Mouse (Mus musculus) embryonic stem cell, embryonic (primary cell): Measurements from ENCODE around the gene Zfyve21.

Source experiments
- CTCF ChIA-PET, 4 experiments: fragments of 300-600 bp in 2 of 4; fragments of 350-600 bp in 2 of 4; sonication (Branson Sonifier 250); formaldehyde crosslinking; loops; one replicate each; lab custom pipeline; 2022; ENCODE audit warnings: inconsistent platforms in 2 of 4; lab: Charles Lee
- POLR2A ChIA-PET, 4 experiments: fragments of 300-600 bp in 2 of 4; fragments of 350-600 bp in 2 of 4; sonication (Branson Sonifier 250); formaldehyde crosslinking; loops; one replicate each; lab custom pipeline; 2022; ENCODE audit warnings: antibody characterized with exemption in 4 of 4, inconsistent platforms in 1 of 4; lab: Charles Lee

Zfyve21 gene

GRCm38 (mm10) chr12:111791474-111792104, 22.4 kb upstream of the Zfyve21 start:
- POLR2A ChIA-PET = interaction anchor here in 2 of 4 experiments (1.9 to 6.5 kb wide), 4 partner anchors 10 to 26 kb away, joined by 6 to 32 read pairs (median 16); partner anchors contain the start of genes Xrcc3 (in 1 of the 2) and Zfyve21 (in 1 of the 2)
- CTCF ChIA-PET = interaction anchor here in 1 of 4 experiments (0.5 to 0.6 kb wide), 2 partner anchors 19 to 1138 kb away, joined by 3 read pairs; partner anchors contain the start of gene Jag2

- ChIA-PET CTCF (interaction anchor here in 1 of 4 experiments (0.5 to 1.1 kb wide), 3 partner anchors 14 to 77 kb away, joined by 4 read pairs; no protein-coding TSS in a partner anchor), POLR2A (interaction anchor here in 3 of 4 experiments (0.6 to 14.5 kb wide), 13 partner anchors 8 to 646 kb away, joined by 3 to 179 read pairs (median 8); partner anchors contain the start of genes Xrcc3 (in 1 of the 3) and Zfyve21 (in 1 of the 3))
Measured at GRCm38 (mm10) chr12:111794102-111794501, 19.9 kb upstream of the Zfyve21 start.

DNA sequence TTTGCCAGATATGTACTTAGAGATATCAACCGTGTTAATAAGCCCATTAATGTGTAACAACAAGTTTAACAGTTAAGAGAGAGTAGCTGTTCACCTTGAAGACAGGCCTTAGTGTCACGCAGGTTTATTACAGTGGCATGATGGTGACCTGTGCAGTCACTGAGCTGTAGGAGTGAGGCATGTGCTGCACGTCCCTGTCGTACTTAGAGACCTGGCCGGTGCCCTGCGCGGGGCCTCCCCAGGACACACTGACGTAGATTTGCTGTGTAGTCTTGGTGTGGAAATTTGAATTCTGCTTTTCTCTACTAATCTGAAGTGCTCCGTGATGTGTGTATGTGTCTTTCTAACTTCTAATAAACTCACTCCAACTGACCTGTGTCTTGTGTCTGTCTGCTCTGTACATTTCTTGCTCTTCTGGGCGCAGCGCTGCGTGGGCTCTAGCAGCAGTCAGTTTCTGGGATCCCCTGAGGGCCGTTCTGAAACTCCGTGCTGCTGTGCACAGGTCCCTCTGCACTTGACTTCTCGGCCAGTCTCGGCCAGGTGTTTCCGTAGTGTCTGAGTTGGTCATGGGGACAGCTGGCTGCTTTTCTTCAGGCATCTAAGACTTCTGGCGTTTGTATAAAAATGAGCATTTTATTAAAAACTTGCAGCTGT, 19.3 kb upstream of the Zfyve21 start:
- CTCF ChIA-PET = interaction anchor here in 2 of 4 experiments (0.5 to 1.1 kb wide), 4 partner anchors 15 to 62 kb away, joined by 4 read pairs; no protein-coding TSS in a partner anchor
- POLR2A ChIA-PET = interaction anchor here in 2 of 4 experiments (0.8 to 14.5 kb wide), 15 partner anchors 7 to 255 kb away, joined by 3 to 179 read pairs (median 8); partner anchors contain the start of genes Mark3 (in 1 of the 2), Xrcc3 (in 1 of the 2) and Zfyve21 (in 1 of the 2)

- CTCF ChIA-PET = interaction anchor here in 2 of 4 experiments (0.5 to 1.1 kb wide), 3 partner anchors 16 to 56 kb away, joined by 4 read pairs; no protein-coding TSS in a partner anchor
- POLR2A ChIA-PET = interaction anchor here in 3 of 4 experiments (0.7 to 14.5 kb wide), 20 partner anchors 7 to 255 kb away, joined by 3 to 179 read pairs (median 4); partner anchors contain the start of genes Xrcc3 (in 3 of the 3), Zfyve21 (in 3 of the 3), Klc1 (in 1 of the 3) and Mark3 (in 1 of the 3)
Measured at GRCm38 (mm10) chr12:111795180-111795895, 18.6 kb upstream of the Zfyve21 start.

- CTCF ChIA-PET = interaction anchor here in 2 of 4 experiments (0.7 to 1.0 kb wide), 3 partner anchors 18 to 170 kb away, joined by 3 to 4 read pairs (median 3); no protein-coding TSS in a partner anchor
Measured at GRCm38 (mm10) chr12:111797251-111797650, 16.7 kb upstream of the Zfyve21 start.

GRCm38 (mm10) chr12:111798493-111798892, 15.5 kb upstream of the Zfyve21 start:
- ChIA-PET CTCF (no interaction called here), POLR2A (interaction anchor here in 2 of 4 experiments (1.0 to 14.5 kb wide), 9 partner anchors 9 to 126 kb away, joined by 4 to 179 read pairs (median 10); partner anchors contain the start of genes Xrcc3 (in 2 of the 2), Zfyve21 (in 2 of the 2) and Ckb (in 1 of the 2))

More at GRCm38 (mm10) chr12:111797251-111797650, 16.7 kb upstream of the Zfyve21 start:
- POLR2A ChIA-PET = interaction anchor here in 2 of 4 experiments (0.5 to 14.5 kb wide), 16 partner anchors 7 to 588 kb away, joined by 3 to 179 read pairs (median 4); partner anchors contain the start of genes Xrcc3 (in 2 of the 2) and Zfyve21 (in 2 of the 2)

GRCm38 (mm10) chr12:111800459-111801183, 13.3 kb upstream of the Zfyve21 start:
- CTCF ChIA-PET = interaction anchor here in 2 of 4 experiments (0.6 to 1.4 kb wide), 4 partner anchors 21 to 87 kb away, joined by 3 to 6 read pairs (median 4); no protein-coding TSS in a partner anchor
- POLR2A ChIA-PET = interaction anchor here in 3 of 4 experiments (0.7 to 14.5 kb wide), 17 partner anchors 8 to 208 kb away, joined by 3 to 179 read pairs (median 4); partner anchors contain the start of genes Xrcc3 (in 3 of the 3) and Zfyve21 (in 3 of the 3)

DNA sequence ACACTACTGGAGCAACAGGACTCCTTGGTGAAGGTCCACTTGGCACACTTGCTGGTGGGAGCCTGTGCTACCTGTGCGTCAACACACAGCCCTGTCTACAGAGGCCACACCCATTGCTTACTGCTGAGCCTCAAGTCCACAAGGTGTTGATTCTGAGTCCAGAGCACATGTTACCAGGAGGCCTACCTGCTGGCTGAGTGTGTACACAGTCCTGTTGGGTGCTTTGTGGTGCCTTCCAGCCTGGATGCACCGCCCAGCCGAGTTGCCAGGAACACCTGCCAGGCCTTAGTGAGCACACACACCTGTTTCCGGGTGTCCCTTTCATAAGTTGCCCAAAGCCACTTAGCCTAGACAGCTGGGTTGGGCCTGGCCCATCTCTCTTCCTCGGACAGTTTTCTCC, 10.4 kb upstream of the Zfyve21 start:
- ChIA-PET POLR2A (interaction anchor here in 2 of 4 experiments (1.3 to 14.5 kb wide), 8 partner anchors 9 to 132 kb away, joined by 3 to 179 read pairs (median 8); partner anchors contain the start of genes Xrcc3 (in 2 of the 2), Zfyve21 (in 2 of the 2) and Ckb (in 1 of the 2)), CTCF (no interaction called here)

GRCm38 (mm10) chr12:111808775-111809174, 5.2 kb upstream of the Zfyve21 start:
- ChIA-PET POLR2A (interaction anchor here in 3 of 4 experiments (1.1 to 3.5 kb wide), 12 partner anchors 9 to 142 kb away, joined by 3 to 27 read pairs (median 4); partner anchors contain the start of gene Ckb (in 1 of the 3)), CTCF (interaction anchor here in 1 of 4 experiments (0.9 kb wide), 1 partner anchor 76 kb away, joined by 3 read pairs; no protein-coding TSS in a partner anchor)

- CTCF ChIA-PET = interaction anchor here in 1 of 4 experiments (0.6 to 0.9 kb wide), 3 partner anchors 77 to 304 kb away, joined by 3 read pairs; no protein-coding TSS in a partner anchor
- POLR2A ChIA-PET = interaction anchor here in 3 of 4 experiments (0.5 to 3.5 kb wide), 19 partner anchors 9 to 205 kb away, joined by 3 to 27 read pairs (median 3); partner anchors contain the start of gene Ckb (in 1 of the 3)
Measured at GRCm38 (mm10) chr12:111809762-111810161, 4.2 kb upstream of the Zfyve21 start.

DNA sequence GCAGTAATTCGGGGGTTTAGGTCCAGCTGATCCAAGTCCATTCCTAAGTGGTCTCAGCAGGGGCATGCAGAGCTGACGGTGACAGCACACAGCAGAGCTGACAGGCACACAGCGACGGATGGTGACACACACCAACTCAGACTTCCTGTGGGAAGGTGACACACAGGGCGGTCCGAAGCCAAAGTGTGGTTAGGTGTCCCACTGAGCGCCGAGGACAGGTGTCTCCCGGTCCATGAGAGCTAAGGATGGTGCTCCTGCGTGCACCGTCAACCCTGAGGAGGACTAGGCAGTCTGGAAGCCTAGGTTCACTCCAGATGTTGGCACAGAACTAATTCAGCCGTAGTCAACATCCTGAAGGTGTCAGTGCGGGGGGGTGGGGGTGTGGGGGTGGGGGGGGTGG, 1.9 kb upstream of the Zfyve21 start:
- ChIA-PET POLR2A (interaction anchor here in 3 of 4 experiments (0.7 to 9.0 kb wide), 11 partner anchors 11 to 741 kb away, joined by 3 to 179 read pairs (median 4); partner anchors contain the start of gene Eif5 (in 1 of the 3)), CTCF (interaction anchor here in 1 of 4 experiments (0.6 kb wide), 1 partner anchor 371 kb away, joined by 3 read pairs; no protein-coding TSS in a partner anchor)

DNA sequence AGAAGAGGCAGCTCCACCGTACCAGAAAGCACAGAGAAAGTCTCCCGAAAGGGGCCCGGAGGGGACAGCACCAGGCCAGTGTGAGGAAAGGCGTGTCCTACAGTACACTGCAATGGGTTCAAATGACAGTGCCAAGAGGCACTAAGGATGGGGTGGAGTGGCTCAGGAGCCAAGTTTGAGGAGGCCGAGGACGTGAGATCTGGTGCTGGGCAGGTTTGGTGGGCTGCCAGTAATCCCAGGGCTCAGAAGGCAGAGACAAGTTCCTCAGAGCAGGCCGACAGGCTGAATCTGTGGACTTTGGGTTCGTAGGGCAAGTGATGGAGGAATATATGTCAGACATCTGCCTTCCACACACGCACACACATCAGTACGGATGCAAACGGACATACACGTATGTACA, 1.4 kb upstream of the Zfyve21 start:
- POLR2A ChIA-PET = interaction anchor here in 3 of 4 experiments (0.5 to 9.0 kb wide), 27 partner anchors 10 to 741 kb away, joined by 3 to 179 read pairs (median 5); partner anchors contain the start of gene Eif5 (in 1 of the 3)
- CTCF ChIA-PET = interaction anchor here in 2 of 4 experiments (1.0 to 1.3 kb wide), 2 partner anchors 8 to 74 kb away, joined by 3 to 4 read pairs; no protein-coding TSS in a partner anchor

GRCm38 (mm10) chr12:111813111-111813765, 732 bp upstream of the Zfyve21 start:
- ChIA-PET CTCF (interaction anchor here (0.5 to 1.3 kb wide), 12 partner anchors 9 to 1116 kb away, joined by 3 to 9 read pairs (median 4); partner anchors contain the start of gene Kif26a (in 1 of the 4)), POLR2A (interaction anchor here (0.5 to 9.0 kb wide), 68 partner anchors 7 to 740 kb away, joined by 3 to 179 read pairs (median 4); partner anchors contain the start of genes Eif5 (in 2 of the 4), Ckb (in 1 of the 4), Mark3 (in 1 of the 4) and Trmt61a (in 1 of the 4))

DNA sequence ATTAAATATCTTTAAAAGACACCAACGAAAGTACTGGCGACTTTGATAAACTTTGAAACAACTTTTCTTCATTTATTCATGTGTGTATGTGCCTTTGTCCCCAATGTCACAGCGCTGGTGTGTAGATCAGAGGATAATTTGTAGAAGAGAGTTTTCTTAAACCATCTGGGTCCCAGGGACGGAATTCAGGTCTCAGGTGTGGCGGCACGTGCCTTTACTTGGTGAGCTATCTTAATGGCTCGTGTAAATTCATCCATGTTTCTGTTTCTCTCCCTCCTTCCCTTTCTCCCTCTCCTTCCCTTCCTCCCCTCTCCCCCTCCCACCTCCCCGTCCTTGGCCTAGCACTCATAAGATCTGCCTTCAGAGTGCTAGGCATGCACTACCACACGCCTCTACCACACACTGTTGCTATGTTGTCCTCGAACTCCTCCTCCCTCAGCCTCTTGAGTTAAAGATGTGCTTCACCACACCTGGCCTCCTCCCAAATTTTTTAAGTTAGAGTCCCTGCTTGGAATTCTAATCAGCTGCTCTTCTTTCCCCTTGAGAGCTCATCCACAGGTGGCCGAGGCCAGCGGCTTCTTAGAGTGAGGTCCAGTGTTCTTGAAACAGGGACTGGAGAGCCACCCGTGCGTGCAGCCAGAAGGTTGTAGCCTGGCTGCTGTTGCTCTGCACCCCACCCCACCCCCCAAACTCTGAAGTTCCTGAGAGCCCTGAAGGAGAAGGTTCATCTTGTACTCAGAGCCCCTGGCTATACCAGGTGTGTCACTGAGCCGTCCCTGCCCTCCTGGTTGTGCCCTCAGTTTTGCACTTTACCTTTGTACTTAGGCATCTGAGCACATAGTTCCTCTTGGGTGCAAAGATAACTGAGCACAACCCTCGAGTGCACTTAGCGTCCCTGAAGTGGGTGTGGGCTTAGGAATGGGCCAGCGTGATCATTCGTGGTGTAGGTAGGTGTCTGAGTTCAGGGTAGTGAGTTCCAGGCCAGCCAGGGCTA, 1.1 kb downstream of the Zfyve21 start:
- POLR2A ChIA-PET = interaction anchor here (0.6 to 9.0 kb wide), 30 partner anchors 9 to 764 kb away, joined by 3 to 179 read pairs (median 5); partner anchors contain the start of gene Klc1 (in 1 of the 4)
- CTCF ChIA-PET = interaction anchor here in 1 of 4 experiments (1.0 to 1.1 kb wide), 2 partner anchors 80 to 186 kb away, joined by 3 to 5 read pairs; no protein-coding TSS in a partner anchor
